In genomic region chr10:17075576-17075975, GRCm38 (mm10) we compare ENCODE assay signal across 14 mouse cellular contexts.
A peak's percentile ranks its signal among the peaks of the same experiment; 100 is the strongest.
DNase-seq lines count a peak whose midpoint lies in the region; ATAC-seq and TF ChIP-seq lines count a peak whose summit lies in the region.
"Had no signal": no experiment of that assay in that cellular context is flagged by ENCODE, and none has a peak within 500 bp of the region (broad histone marks: within the 10 kb centered on the region; RNA-seq: fewer than 3 reads in every experiment).

No protein-coding gene starts in this region.

- H3K27me3 ChIP-seq in heart, adult 2 months (ENCODE audit: control insufficient read depth, insufficient read depth, low read length): no peaks in the 10 kb centered on the region
- no peaks in the 10 kb centered on the region for H3K27me3 ChIP-seq in lung, embryonic 15.5 days
- H3K27me3 ChIP-seq in embryonic facial prominence, embryonic 12.5 days: no peaks in the 10 kb centered on the region
- H3K27me3 ChIP-seq in limb, embryonic 14.5 days (ENCODE audit: control insufficient read depth, insufficient read depth, low read length): no peaks in the 10 kb centered on the region
- no peaks in the 10 kb centered on the region for H3K27me3 ChIP-seq in stomach, postnatal 0 days (ENCODE audit: control insufficient read depth, insufficient read depth, low read length)

- H3K27ac ChIP-seq in heart, adult 2 months: no peak overlapping the region
- peak overlapping the region; percentile 12; the same call in 1 of the 2 replicates for H3K27ac ChIP-seq in lung, embryonic 15.5 days
- peak overlapping the region; percentile 72 for H3K27ac ChIP-seq in embryonic facial prominence, embryonic 12.5 days
- peak overlapping the region; percentile 21; the same call in 1 of the 2 replicates for H3K27ac ChIP-seq in limb, embryonic 14.5 days (replicated peaks; ENCODE audit: low read depth, low read length)
- no peak overlapping the region for H3K27ac ChIP-seq in stomach, postnatal 0 days (replicated peaks)

- 36% methylated on average over 2 of the region's 2 CpGs for WGBS in heart, adult 2 months
- 34% methylated on average over 2 of the region's 2 CpGs for WGBS in lung, embryonic 15.5 days
- 12% methylated on average over 2 of the region's 2 CpGs for WGBS in embryonic facial prominence, embryonic 12.5 days
- 14% methylated on average over 2 of the region's 2 CpGs for WGBS in limb, embryonic 14.5 days
- 41% methylated on average over 2 of the region's 2 CpGs for WGBS in stomach, postnatal 0 days

- DNase-seq in heart, adult 9 months (ENCODE audit: low spot score in 2 of 2): peak; percentile 5 to 19
- DNase-seq in heart, adult 2 months: no peak
- DNase-seq in lung, adult 18-20 months: no peak
- DNase-seq in limb, embryonic 14.5 days (ENCODE audit: low spot score): peak; percentile 7
- DNase-seq in retina, postnatal 1 day: no peak
- DNase-seq in stomach, postnatal 0 days (ENCODE audit: low spot score): no peak
- DNase-seq: B cell, adult 2 months; cerebellum, postnatal 14 days; gastrocnemius, postnatal 14 days; kidney, adult 18-20 months; lung, postnatal 14 days had no signal

- no peaks in the 10 kb centered on the region for H3K9me3 ChIP-seq in lung, embryonic 15.5 days
- no peaks in the 10 kb centered on the region for H3K9me3 ChIP-seq in embryonic facial prominence, embryonic 12.5 days
- H3K9me3 ChIP-seq in limb, embryonic 14.5 days (ENCODE audit: control insufficient read depth, low read length): no peaks in the 10 kb centered on the region
- no peaks in the 10 kb centered on the region for H3K9me3 ChIP-seq in stomach, postnatal 0 days (ENCODE audit: control insufficient read depth, low read length)
- H3K9me3 ChIP-seq: G1E had no signal

- no peak overlapping the region for H3K4me2 ChIP-seq in lung, embryonic 15.5 days
- no peak overlapping the region for H3K4me2 ChIP-seq in embryonic facial prominence, embryonic 12.5 days (replicated peaks)
- no peak overlapping the region for H3K4me2 ChIP-seq in limb, embryonic 14.5 days (replicated peaks; ENCODE audit: low read depth, low read length, severe bottlenecking)
- no peak overlapping the region for H3K4me2 ChIP-seq in stomach, postnatal 0 days (replicated peaks; ENCODE audit: low read depth)

- no peaks in the 10 kb centered on the region; the same call in 1 of the 2 replicates for H3K36me3 ChIP-seq in heart, adult 2 months (ENCODE audit: control insufficient read depth, insufficient read depth, low read length)
- no peaks in the 10 kb centered on the region for H3K36me3 ChIP-seq in lung, embryonic 15.5 days
- no peaks in the 10 kb centered on the region for H3K36me3 ChIP-seq in embryonic facial prominence, embryonic 12.5 days
- no peaks in the 10 kb centered on the region for H3K36me3 ChIP-seq in limb, embryonic 14.5 days (ENCODE audit: control insufficient read depth, insufficient read depth, low read length)
- no peaks in the 10 kb centered on the region for H3K36me3 ChIP-seq in stomach, postnatal 0 days (ENCODE audit: control insufficient read depth, insufficient read depth, low read length)
- H3K36me3 ChIP-seq: G1E had no signal

- TF ChIP-seq EP300 in heart, adult 2 months (IDR thresholded peaks at IDR 0.05; ENCODE audit: insufficient read depth, low read depth, low read length): no peak
- no peak for TF ChIP-seq EP300 in stomach, postnatal 0 days (optimal IDR thresholded peaks at IDR 0.05)

- no peak overlapping the region for H3K9ac ChIP-seq in heart, adult 2 months (ENCODE audit: low read depth, low read length)
- H3K9ac ChIP-seq in lung, embryonic 15.5 days: no peak overlapping the region
- no peak overlapping the region for H3K9ac ChIP-seq in embryonic facial prominence, embryonic 12.5 days
- no peak overlapping the region for H3K9ac ChIP-seq in limb, embryonic 14.5 days (ENCODE audit: low read depth, low read length, severe bottlenecking)
- no peak overlapping the region for H3K9ac ChIP-seq in stomach, postnatal 0 days (ENCODE audit: low read length)

- peaks cover 2% of the 10 kb centered on the region for H3K4me1 ChIP-seq in heart, adult 2 months (ENCODE audit: control insufficient read depth, insufficient read depth, low read length)
- peaks cover 7% of the 10 kb centered on the region; the same call in 1 of the 2 replicates for H3K4me1 ChIP-seq in lung, embryonic 15.5 days
- H3K4me1 ChIP-seq in embryonic facial prominence, embryonic 12.5 days: peaks cover 16% of the 10 kb centered on the region
- H3K4me1 ChIP-seq in limb, embryonic 14.5 days (ENCODE audit: control insufficient read depth, insufficient read depth, low read length): peaks cover 16% of the 10 kb centered on the region
- no peaks in the 10 kb centered on the region for H3K4me1 ChIP-seq in stomach, postnatal 0 days (replicated peaks; ENCODE audit: control insufficient read depth, insufficient read depth)

- no peak overlapping the region for H3K4me3 ChIP-seq in heart, adult 2 months
- H3K4me3 ChIP-seq in lung, embryonic 15.5 days: no peak overlapping the region
- H3K4me3 ChIP-seq in embryonic facial prominence, embryonic 12.5 days: no peak overlapping the region
- H3K4me3 ChIP-seq in limb, embryonic 14.5 days (replicated peaks; ENCODE audit: low read length): no peak overlapping the region
- no peak overlapping the region for H3K4me3 ChIP-seq in stomach, postnatal 0 days (ENCODE audit: low read depth, low read length)

- intact Hi-C loops in heart, adult 2 months (cut with DNase I): loop anchor here (5.0 kb wide), 1 partner anchor 647 kb away; the partner anchor contains the start of gene Cited2

- no peak for ATAC-seq in lung, embryonic 15.5 days (ENCODE audit: borderline replicate concordance, extremely low read depth, low FRiP score, low TSS enrichment)
- ATAC-seq in embryonic facial prominence, embryonic 12.5 days (ENCODE audit: insufficient number of reproducible peaks, insufficient read depth, low FRiP score, low TSS enrichment): no peak
- ATAC-seq in limb, embryonic 14.5 days (ENCODE audit: low FRiP score, low read depth): peak; percentile 3; the same call in 1 of the 2 replicates
- no peak for ATAC-seq in stomach, postnatal 0 days (ENCODE audit: low FRiP score, low TSS enrichment)

- no peaks in the 10 kb centered on the region for H3K79me2 ChIP-seq in heart, adult 2 months (replicated peaks; ENCODE audit: control insufficient read depth, insufficient read depth, low read length)

- no peak for TF ChIP-seq POLR2A in heart, adult 2 months (IDR thresholded peaks at IDR 0.05; ENCODE audit: insufficient read depth, low read depth, low read length)
- no peak for TF ChIP-seq POLR2A in limb, embryonic 14.5 days (IDR thresholded peaks at IDR 0.05; ENCODE audit: borderline replicate concordance, extremely low read depth, insufficient read depth, insufficient read length)

- no peak for TF ChIP-seq CTCF in heart, adult 2 months (IDR thresholded peaks at IDR 0.05)
- no peak for TF ChIP-seq CTCF in stomach, postnatal 0 days (IDR thresholded peaks at IDR 0.05; ENCODE audit: low read depth)

Comparison
In these comparisons a context has a peak if more than half of its experiments do, and no peak if none do; other contexts are left out.
1. DNase-seq: peak in heart, adult 9 months (2 of 2) and limb, embryonic 14.5 days (single experiment); none in heart, adult 2 months (0 of 2), lung, adult 18-20 months (0 of 2), retina, postnatal 1 day (single experiment) and stomach, postnatal 0 days (single experiment).
2. H3K27ac ChIP-seq: peak in lung, embryonic 15.5 days (single experiment), embryonic facial prominence, embryonic 12.5 days (single experiment) and limb, embryonic 14.5 days (single experiment); none in heart, adult 2 months (single experiment) and stomach, postnatal 0 days (single experiment).